Mouse (Mus musculus) spleen, adult 12 weeks (tissue): ENCODE measurements around the gene Madcam1.

ENCODE experiments used
- DNase-seq: peaks from one replicate; pipeline ENCODE4 v3.0.0; 2022; ENCODE audit warnings: low spot score

Madcam1 gene

GRCm38 (mm10) chr10:79668076-79668475 lies 3.7 kb downstream of the Madcam1 start:
- no peak for DNase-seq

GRCm38 (mm10) chr10:79668771-79669575 lies 4.6 kb downstream of the Madcam1 start, which contains the start of gene Tpgs1:
Gene Tpgs1 (plus strand): TSS chr10:79669369.
- DNase-seq, result peak; percentile 88

- peak; percentile 59 for DNase-seq
Observed at GRCm38 (mm10) chr10:79669576-79670057, 5.3 kb downstream of the Madcam1 start.

- DNase-seq, result no peak
Observed at GRCm38 (mm10) chr10:79670071-79670888, 5.9 kb downstream of the Madcam1 start.

GRCm38 (mm10) chr10:79671396-79672087 lies 7.2 kb downstream of the Madcam1 start:
- no peak for DNase-seq

GRCm38 (mm10) chr10:79672088-79672455 lies 7.7 kb downstream of the Madcam1 start:
- no peak for DNase-seq

- no peak for DNase-seq
Observed at GRCm38 (mm10) chr10:79673054-79673453, 8.7 kb downstream of the Madcam1 start.

GRCm38 (mm10) chr10:79675346-79676035 lies 11.1 kb downstream of the Madcam1 start:
- no peak for DNase-seq

GRCm38 (mm10) chr10:79680606-79681495 lies 16.5 kb downstream of the Madcam1 start:
- DNase-seq, result no peak

GRCm38 (mm10) chr10:79681591-79682245 lies 17.4 kb downstream of the Madcam1 start, which contains the start of gene Cdc34:
Gene Cdc34 (plus strand): TSS chr10:79682195.
- DNase-seq, result peak; percentile 99

- DNase-seq, result peak; percentile 34
Observed at GRCm38 (mm10) chr10:79682551-79682915, 18.2 kb downstream of the Madcam1 start.

- DNase-seq, result no peak
Observed at GRCm38 (mm10) chr10:79682916-79683582, 18.7 kb downstream of the Madcam1 start.

- no peak for DNase-seq
Observed at GRCm38 (mm10) chr10:79683726-79684640, 19.6 kb downstream of the Madcam1 start.

GRCm38 (mm10) chr10:79684770-79685600 lies 20.6 kb downstream of the Madcam1 start:
- no peak for DNase-seq

- no peak for DNase-seq
Observed at GRCm38 (mm10) chr10:79686219-79686618, 21.9 kb downstream of the Madcam1 start.

GRCm38 (mm10) chr10:79686691-79687090 lies 22.3 kb downstream of the Madcam1 start:
- no peak for DNase-seq

GRCm38 (mm10) chr10:79687513-79687912 lies 23.2 kb downstream of the Madcam1 start:
- DNase-seq, result no peak
